Mouse (Mus musculus) retina, postnatal 7 days (tissue): ENCODE results near the gene Slc25a23.

Source experiments
- DNase-seq: peaks from one replicate; pipeline ENCODE4 v3.0.0-alpha.2; 2012; ENCODE audit warnings: low read depth, low spot score

Gene Slc25a23

GRCm38 (mm10) chr17:57019693-57020092 is 40.0 kb downstream of the Slc25a23 start:
- DNase-seq, result no peak

- DNase-seq, result no peak
These were observed 47.3 kb downstream of the Slc25a23 start for GRCm38 (mm10) chr17:57012245-57012795.

DNA sequence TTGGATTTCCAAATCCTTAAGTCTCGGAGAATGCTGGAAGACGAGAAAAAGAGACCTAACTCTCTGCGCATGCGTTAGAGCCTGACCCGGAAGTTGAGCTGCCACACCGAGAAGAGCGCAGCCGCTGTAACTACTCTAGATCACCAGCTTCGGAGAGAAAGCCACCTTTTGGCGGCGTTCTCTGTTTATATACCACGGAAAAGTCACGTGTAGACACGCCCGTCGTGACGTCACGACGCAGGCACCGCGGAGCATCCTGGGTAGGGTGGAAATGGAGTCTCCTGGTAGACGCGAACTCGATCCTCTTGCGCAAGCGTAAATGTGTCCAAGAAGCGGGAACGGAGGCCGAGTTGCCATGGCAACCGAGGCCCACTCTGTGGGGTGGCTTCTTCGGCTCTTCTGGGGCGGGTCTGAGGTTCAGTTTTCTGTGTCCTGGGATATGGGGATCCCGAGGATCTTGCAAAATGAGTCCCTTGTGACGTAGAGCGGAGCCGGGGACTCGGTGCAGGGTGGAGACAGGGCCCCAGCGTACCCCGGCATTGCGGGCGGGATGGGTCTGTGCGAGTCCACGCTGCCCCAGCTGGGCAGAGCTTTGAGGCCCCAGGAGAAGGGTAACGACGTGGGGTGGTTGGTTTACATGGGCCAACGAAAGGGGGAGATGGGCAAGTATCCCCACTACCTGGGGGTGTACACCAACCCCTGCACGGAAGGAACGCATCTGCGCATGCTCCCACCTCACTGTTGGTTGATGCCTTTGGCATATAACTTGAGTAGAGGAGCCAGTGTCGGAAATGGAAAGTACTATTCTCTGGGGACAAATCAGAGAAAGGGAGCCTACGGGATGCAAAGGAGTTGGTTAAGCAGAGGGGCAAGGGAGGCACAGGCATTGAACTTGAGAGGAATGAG is 48.2 kb downstream of the Slc25a23 start, which contains the start of the genes Gtf2f1 and Gm17949:
Gene Gtf2f1, minus strand, starts transcription at position 53 of the 906 bp plus-strand sequence.
Gene Gm17949, plus strand, starts transcription at position 234 of the 906 bp plus-strand sequence.
- peak; percentile 99 for DNase-seq

GRCm38 (mm10) chr17:57010911-57011235 is 48.8 kb downstream of the Slc25a23 start:
- no peak for DNase-seq

DNA sequence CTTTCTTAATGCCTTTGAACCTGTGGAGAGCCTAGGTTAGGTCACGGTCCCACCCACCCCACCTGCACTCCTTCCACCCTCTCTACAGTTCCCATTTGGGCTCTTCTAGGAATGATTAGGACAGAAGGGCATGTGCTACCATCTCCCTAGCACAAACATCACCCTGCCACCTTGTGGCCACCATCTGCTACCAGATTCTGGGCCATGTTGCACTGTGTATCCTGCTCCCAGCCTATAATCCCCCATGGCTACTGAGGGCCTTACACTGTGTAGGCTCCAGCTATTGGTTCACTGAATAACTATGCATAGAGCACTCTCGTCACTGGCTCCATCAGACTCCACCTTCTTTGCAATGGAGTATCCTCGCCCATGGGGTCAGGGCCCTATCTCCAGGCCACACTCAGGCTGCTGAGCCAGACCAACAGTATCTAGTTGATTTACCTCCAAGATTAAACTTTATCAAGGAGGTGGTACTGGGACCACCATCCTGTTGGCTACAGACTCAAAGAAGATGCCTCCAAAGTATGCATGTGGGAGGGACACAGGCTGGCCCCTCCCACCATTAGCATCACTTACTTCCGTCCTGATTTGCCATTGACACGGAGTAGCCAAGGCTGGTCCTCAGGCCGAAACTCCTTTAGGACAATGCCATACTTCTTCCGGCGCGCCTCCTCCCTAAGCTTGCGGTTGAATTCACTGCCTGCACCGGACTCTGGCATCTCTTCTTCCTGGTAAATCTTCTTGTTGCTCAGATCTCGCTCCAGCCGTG is 52.3 kb downstream of the Slc25a23 start:
- no peak for DNase-seq

GRCm38 (mm10) chr17:57003994-57004393 is 55.7 kb downstream of the Slc25a23 start:
- no peak for DNase-seq

GRCm38 (mm10) chr17:57001228-57001627 is 58.4 kb downstream of the Slc25a23 start:
- no peak for DNase-seq

- no peak for DNase-seq
These were observed 59.6 kb downstream of the Slc25a23 start, which contains the start of gene Pspn for GRCm38 (mm10) chr17:56999968-57000609. Gene Pspn (minus strand): TSS chr17:57000018.

- no peak for DNase-seq
These were observed 60.2 kb downstream of the Slc25a23 start for GRCm38 (mm10) chr17:56999414-56999813.

- peak; percentile 95 for DNase-seq
These were observed 62.5 kb downstream of the Slc25a23 start, which contains the start of gene Alkbh7 for GRCm38 (mm10) chr17:56997029-56997667. Gene Alkbh7 (plus strand): TSS chr17:56997339.

GRCm38 (mm10) chr17:56996506-56996905 is 63.2 kb downstream of the Slc25a23 start:
- DNase-seq, result no peak

GRCm38 (mm10) chr17:56995046-56995445 is 64.6 kb downstream of the Slc25a23 start:
- no peak for DNase-seq
